Mouse (Mus musculus) ES-Bruce4 (cell line): ENCODE measurements around the gene Riiad1. TPM values are rescaled to one million over a fixed set of nuclear protein-coding genes. Genes with fewer than 3 reads are reported as not detected.

Source experiments
- H3K27ac ChIP-seq: 2 replicates; pipeline ENCODE4 v1.5.1; 2012; ENCODE audit warnings: low read length, inconsistent platforms; ENCODE audit not compliant: insufficient read depth
- H3K27me3 ChIP-seq: 2 replicates; pipeline ENCODE4 v1.6.1; 2012; ENCODE audit warnings: mild to moderate bottlenecking, low read length, inconsistent platforms; ENCODE audit not compliant: control insufficient read depth, poor library complexity, insufficient read depth, severe bottlenecking
- H3K36me3 ChIP-seq: 2 replicates; pipeline ENCODE4 v1.6.1; 2012; ENCODE audit warnings: inconsistent platforms, mild to moderate bottlenecking, low read length, moderate library complexity; ENCODE audit not compliant: control insufficient read depth, poor library complexity, insufficient read depth, severe bottlenecking
- H3K4me1 ChIP-seq: one replicate; pipeline ENCODE4 v1.8.1; 2011; ENCODE audit warnings: low read length; ENCODE audit not compliant: control insufficient read depth, insufficient read depth
- H3K4me3 ChIP-seq: 2 replicates; pipeline ENCODE4 v1.5.1; 2011; ENCODE audit warnings: low read depth, mild to moderate bottlenecking, low read length
- H3K9ac ChIP-seq: 2 replicates; pipeline ENCODE4 v1.6.1; 2012; ENCODE audit warnings: low read depth, mild to moderate bottlenecking, inconsistent platforms; ENCODE audit not compliant: poor library complexity, severe bottlenecking
- H3K9me3 ChIP-seq: replicated peaks from 2 replicates; pipeline ENCODE4 v1.6.1; 2012; ENCODE audit warnings: mild to moderate bottlenecking, low read length, inconsistent platforms; ENCODE audit not compliant: control insufficient read depth, poor library complexity, insufficient read depth, severe bottlenecking
- CTCF ChIP-seq: IDR thresholded peaks from one replicate; pipeline ENCODE4 v1.8.1; 2011; ENCODE audit warnings: low read depth, low read length
- EP300 ChIP-seq: IDR thresholded peaks from 2 replicates; pipeline ENCODE4 v1.6.1; 2011; ENCODE audit warnings: low read depth, low read length; ENCODE audit not compliant: insufficient read depth
- POLR2A ChIP-seq: IDR thresholded peaks from one replicate; pipeline ENCODE4 v1.8.1; 2011; ENCODE audit warnings: low read length; ENCODE audit not compliant: insufficient read depth
- polyA plus RNA-seq: library from polyadenylated mRNA; stranded (reverse); fragments of >200 nt; gene quantifications from 2 replicates; pipeline ENCODE4 v1.2.4, GENCODE M21; 2011; ENCODE audit warnings: low read depth; ENCODE audit not compliant: missing spikeins, insufficient read depth, insufficient read length

The Riiad1 gene
- polyA plus RNA-seq, 1 experiment = 2.5 TPM

DNA sequence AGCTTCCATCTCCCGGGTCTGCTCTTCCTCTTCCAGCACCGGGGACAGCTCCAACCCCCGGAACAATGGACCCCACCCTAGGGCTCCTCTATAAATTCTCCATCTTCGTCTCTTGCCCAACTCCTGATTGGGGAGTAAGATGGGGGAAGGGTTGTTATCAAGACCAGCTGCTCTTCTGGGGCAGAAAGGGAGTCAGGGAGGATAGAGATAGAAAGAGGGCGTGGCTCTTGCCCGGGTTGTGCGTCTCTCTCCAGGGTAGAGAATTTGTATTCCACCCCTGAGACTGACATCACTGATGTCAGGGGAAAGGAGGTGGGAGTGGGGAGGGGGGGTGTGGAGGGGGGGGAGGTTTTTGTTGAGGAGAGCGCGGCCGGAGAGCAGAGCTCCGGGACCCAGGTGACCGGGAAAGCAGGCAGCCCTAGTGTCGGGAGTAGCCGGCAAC is 2.1 kb downstream of the Riiad1 start, which contains the start of gene Celf3:
Celf3 (plus strand) TSS at position 315 of the 442 bp plus-strand sequence.
- Histone ChIP-seq H3K36me3 (no peaks in the 10 kb centered on the region), H3K9me3 (no peaks in the 10 kb centered on the region), H3K27ac (no peak within 1 kb of the TSS), H3K4me1 (peaks cover 3% of the 10 kb centered on the region), H3K9ac (no peak within 1 kb of the TSS), H3K4me3 (no peak within 1 kb of the TSS), H3K27me3 (no peaks in the 10 kb centered on the region)
- TF ChIP-seq POLR2A = no peak
- TF ChIP-seq CTCF = no peak
- TF ChIP-seq EP300 = no peak

DNA sequence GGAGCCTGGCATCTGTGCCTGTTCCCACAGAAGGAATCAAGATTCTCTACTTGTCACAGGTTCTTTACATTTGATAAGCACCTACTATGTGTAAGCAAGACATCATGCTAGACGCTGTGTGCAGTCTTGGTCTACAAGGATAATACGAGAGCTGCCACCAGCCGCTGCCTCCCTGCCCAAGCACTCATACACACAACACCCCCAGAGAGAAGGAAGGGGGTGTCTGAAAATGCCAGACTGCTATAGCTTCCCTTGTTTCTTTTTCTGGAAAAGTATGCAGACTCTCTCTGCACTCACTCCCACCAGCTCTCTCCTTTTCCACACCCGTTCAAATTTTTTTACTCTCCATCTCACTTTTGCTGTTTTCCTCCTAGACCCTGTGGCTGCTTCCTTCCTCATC is 2.7 kb downstream of the Riiad1 start:
- peaks cover 3% of the 10 kb centered on the region for H3K4me1 ChIP-seq

DNA sequence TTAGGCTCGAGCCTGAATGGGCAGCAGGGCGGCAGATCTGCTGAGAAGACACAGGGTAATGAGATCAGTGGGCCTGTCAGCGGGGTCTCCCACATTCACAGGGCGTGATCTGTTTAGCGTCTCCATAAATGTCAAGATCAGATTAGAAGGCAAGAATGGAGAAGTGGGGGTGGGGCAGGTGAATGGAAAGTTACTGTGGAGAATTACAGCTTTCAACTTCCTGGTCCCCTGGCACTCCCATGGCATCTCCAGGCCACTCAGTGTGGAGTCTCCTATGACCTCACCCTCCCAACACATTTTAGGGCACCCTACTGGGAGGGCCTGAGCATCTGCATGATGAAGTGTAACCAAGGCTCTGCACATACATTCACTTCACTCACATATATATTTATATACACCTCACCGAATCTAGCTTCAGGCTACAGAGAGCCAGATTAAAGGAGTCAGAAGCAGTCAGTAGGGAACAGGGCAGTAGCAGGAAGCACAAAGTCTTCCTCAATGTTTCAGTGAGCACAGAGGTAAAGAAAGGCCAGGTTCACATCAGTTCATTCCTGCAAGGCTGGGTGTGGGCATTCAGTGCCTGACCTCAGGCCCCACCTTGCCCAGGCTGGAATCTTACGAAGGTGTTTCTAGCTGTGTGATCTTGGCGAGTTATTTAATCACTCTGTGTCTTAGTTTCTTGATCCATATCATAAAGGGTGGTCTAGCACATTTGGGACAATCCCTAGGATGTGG is 3.7 kb downstream of the Riiad1 start:
- Histone ChIP-seq H3K9ac (no peak overlapping the region), H3K27ac (no peak overlapping the region), H3K4me1 (peaks cover 3% of the 10 kb centered on the region), H3K36me3 (no peaks in the 10 kb centered on the region), H3K27me3 (no peaks in the 10 kb centered on the region), H3K4me3 (no peak overlapping the region), H3K9me3 (no peaks in the 10 kb centered on the region)
- no peak for TF ChIP-seq EP300
- no peak for TF ChIP-seq POLR2A
- no peak for TF ChIP-seq CTCF

More for the DNA sequence above, 2.7 kb downstream of the Riiad1 start:
- no peak overlapping the region for H3K4me3 ChIP-seq
- no peak for TF ChIP-seq CTCF
- no peak for TF ChIP-seq POLR2A
- no peak for TF ChIP-seq EP300
- H3K36me3 ChIP-seq = no peaks in the 10 kb centered on the region
- H3K27ac ChIP-seq = no peak overlapping the region
- H3K9ac ChIP-seq = no peak overlapping the region
- H3K27me3 ChIP-seq = no peaks in the 10 kb centered on the region
- H3K9me3 ChIP-seq = no peaks in the 10 kb centered on the region

DNA sequence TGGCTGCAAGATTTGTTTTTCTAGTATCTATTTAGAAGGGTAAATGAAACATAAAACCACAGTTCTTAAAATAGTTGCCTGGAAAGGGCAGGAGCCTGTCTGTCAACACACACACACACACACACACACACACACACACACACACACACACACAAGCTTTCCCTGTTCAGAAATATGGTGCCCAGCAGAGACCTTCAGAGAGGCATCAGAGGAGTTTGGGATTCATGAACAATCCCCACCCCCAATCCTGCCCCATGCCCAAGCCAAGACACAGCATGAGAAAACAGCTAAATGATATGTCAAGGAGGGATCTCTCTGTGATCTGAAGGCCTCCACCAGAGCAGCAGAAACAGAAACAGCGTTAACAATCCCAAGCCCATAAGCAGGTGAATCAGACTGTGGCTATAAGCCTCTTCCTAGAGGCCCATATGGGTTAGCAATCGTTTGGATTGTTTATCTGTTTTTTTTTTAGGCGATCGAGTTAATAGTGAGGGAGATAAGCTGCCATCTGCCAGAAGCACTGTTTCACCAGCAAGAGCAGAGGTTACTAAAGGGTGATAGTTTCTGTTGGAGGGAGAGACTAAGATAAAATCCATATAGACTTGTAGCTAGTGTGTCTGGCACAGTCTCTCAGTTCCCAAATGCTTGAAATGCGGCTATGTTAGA is 6.4 kb downstream of the Riiad1 start:
- Histone ChIP-seq H3K36me3 (no peaks in the 10 kb centered on the region), H3K9me3 (no peaks in the 10 kb centered on the region), H3K9ac (no peak overlapping the region), H3K4me1 (no peaks in the 10 kb centered on the region), H3K27me3 (no peaks in the 10 kb centered on the region), H3K4me3 (no peak overlapping the region), H3K27ac (no peak overlapping the region)
- TF ChIP-seq CTCF = no peak
- TF ChIP-seq EP300 = no peak
- TF ChIP-seq POLR2A = no peak

DNA sequence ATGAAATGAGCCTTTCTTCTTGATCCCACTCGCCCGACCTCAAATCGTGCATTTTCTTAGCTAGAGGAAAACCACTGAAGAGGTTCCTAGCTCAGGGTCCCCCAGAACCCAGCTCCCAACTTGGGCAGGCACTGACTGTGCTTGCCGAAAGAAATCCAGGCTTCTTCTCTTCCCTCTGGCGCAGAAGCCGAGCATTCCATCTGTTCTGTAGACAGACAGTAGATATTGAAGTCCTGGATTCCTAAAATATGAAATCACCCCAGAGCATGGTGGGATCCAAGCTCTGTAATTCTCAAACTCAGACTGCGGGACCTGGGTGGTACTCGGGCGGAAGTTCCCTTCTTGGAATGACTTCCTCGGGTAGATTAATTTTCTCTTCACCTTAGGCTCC is 7.0 kb downstream of the Riiad1 start:
- no peaks in the 10 kb centered on the region for H3K36me3 ChIP-seq
- no peak overlapping the region for H3K27ac ChIP-seq
- H3K4me3 ChIP-seq = no peak overlapping the region
- H3K27me3 ChIP-seq = no peaks in the 10 kb centered on the region
- no peak overlapping the region for H3K9ac ChIP-seq
- TF ChIP-seq EP300 (no peak), POLR2A (no peak), CTCF (no peak)
- no peaks in the 10 kb centered on the region for H3K9me3 ChIP-seq
- no peaks in the 10 kb centered on the region for H3K4me1 ChIP-seq

DNA sequence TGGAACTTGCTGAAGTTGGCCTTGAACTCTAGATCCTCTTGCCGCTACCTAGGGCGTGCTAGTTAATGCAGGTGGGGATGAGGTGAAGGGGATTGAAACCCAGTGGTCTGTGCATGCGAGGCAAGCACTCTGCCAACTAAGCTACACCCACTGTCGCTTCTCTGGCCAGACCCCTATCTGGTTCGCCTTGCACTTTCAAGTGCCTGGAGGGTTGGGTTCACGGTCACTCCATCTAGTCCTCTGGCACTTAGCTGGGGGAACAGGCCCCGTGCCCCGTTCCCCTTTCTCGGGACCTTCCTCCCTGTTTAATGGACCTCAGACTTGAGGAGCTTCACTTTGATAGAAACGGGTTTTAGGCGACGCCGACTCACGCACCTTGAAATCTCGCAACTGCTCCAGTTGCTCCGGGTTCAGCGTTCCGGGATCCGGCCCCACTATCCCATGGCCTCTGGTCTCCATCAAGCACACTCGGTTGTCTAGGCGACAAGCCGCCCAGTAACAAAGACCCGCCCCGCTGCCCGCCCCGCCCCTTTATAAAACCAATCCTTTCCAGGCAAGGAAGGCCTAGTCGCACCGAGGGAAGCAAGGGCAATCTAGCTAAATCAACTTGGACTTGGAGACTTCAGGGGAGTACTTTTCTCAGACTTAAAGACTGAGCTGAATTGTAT is 7.6 kb downstream of the Riiad1 start:
- Histone ChIP-seq H3K4me3 (peak overlapping the region; percentile 24), H3K27me3 (no peaks in the 10 kb centered on the region), H3K9me3 (no peaks in the 10 kb centered on the region), H3K36me3 (no peaks in the 10 kb centered on the region), H3K27ac (no peak overlapping the region), H3K4me1 (no peaks in the 10 kb centered on the region), H3K9ac (no peak overlapping the region)
- TF ChIP-seq EP300 = no peak
- no peak for TF ChIP-seq POLR2A
- TF ChIP-seq CTCF = no peak
